21 mouse cellular contexts compared by ENCODE assay signal in genomic region chr14:20205747-20206146, GRCm38 (mm10).
"Had no signal": no experiment of that assay in that cellular context is flagged by ENCODE, and none has a peak within 500 bp of the region (broad histone marks: within the 10 kb centered on the region; RNA-seq: fewer than 3 reads in every experiment).

No protein-coding gene starts in this region.

- H3K4me2 ChIP-seq: limb, embryonic 12.5 days; limb, embryonic 15.5 days; liver, embryonic 15.5 days; lung, embryonic 15.5 days; neural tube, embryonic 12.5 days; neural tube, embryonic 15.5 days had no signal

- ATAC-seq: inflammation-experienced regulatory T-cells, adult 6 months; intestine, embryonic 16.5 days had no signal

- H3K36me3 ChIP-seq: limb, embryonic 12.5 days; limb, embryonic 15.5 days; liver, embryonic 15.5 days; lung, embryonic 15.5 days; neural tube, embryonic 12.5 days; neural tube, embryonic 15.5 days had no signal

- H3K4me3 ChIP-seq: limb, embryonic 12.5 days; limb, embryonic 15.5 days; liver, embryonic 15.5 days; lung, embryonic 15.5 days; neural tube, embryonic 12.5 days; neural tube, embryonic 15.5 days had no signal

- H3K27me3 ChIP-seq: limb, embryonic 12.5 days; limb, embryonic 15.5 days; liver, embryonic 15.5 days; lung, embryonic 15.5 days; neural tube, embryonic 12.5 days; neural tube, embryonic 15.5 days had no signal

- H3K9ac ChIP-seq: limb, embryonic 12.5 days; limb, embryonic 15.5 days; liver, embryonic 15.5 days; lung, embryonic 15.5 days; neural tube, embryonic 12.5 days; neural tube, embryonic 15.5 days had no signal

- DNase-seq: kidney, adult 18-20 months; kidney, adult 9 months; kidney, postnatal 14 days; kidney, postnatal 4 days; left cerebral cortex, postnatal 4 days; midbrain, embryonic 14.5 days; right cerebral cortex, adult 18-20 months; right cerebral cortex, postnatal 14 days; right cerebral cortex, postnatal 4 days; thymus, adult 2 months; thymus, postnatal 14 days; thymus, postnatal 4 days had no signal

- H3K9me3 ChIP-seq: limb, embryonic 12.5 days; limb, embryonic 15.5 days; liver, embryonic 15.5 days; lung, embryonic 15.5 days; neural tube, embryonic 12.5 days; neural tube, embryonic 15.5 days had no signal

- H3K4me1 ChIP-seq: limb, embryonic 15.5 days; neural tube, embryonic 15.5 days had no signal

- H3K27ac ChIP-seq: limb, embryonic 12.5 days; limb, embryonic 15.5 days; liver, embryonic 15.5 days; lung, embryonic 15.5 days; neural tube, embryonic 12.5 days; neural tube, embryonic 15.5 days; stomach, postnatal 0 days had no signal
